Mouse (Mus musculus): ENCODE measurements around the gene 4930435E12Rik. TPM values are rescaled to one million over a fixed set of nuclear protein-coding genes. Genes with fewer than 3 reads are reported as not detected.

Gene 4930435E12Rik
- total and polyA plus RNA-seq, 3 experiments: not detected

- Histone ChIP-seq H3K27me3 (replicated peaks) (no peaks in the 10 kb centered on the region), H3K27ac (ENCODE audit: insufficient read depth, low read depth) (no peak overlapping the region), H3K9me3 (replicated peaks; ENCODE audit: low read length) (no peaks in the 10 kb centered on the region), H3K4me1 (ENCODE audit: control insufficient read depth in 1 of 2, insufficient read depth in 2 of 2) (no peaks in the 10 kb centered on the region), H3K9ac (ENCODE audit: insufficient read depth, low read depth) (no peak overlapping the region), H3K4me3 (replicated peaks in 1 of 3; ENCODE audit: low read depth in 2 of 3, low read length in 2 of 3, poor library complexity in 1 of 3) (no peak overlapping the region), H3K79me2 (replicated peaks; ENCODE audit: control insufficient read depth, extremely low read depth, insufficient read depth, poor library complexity, severe bottlenecking) (no peaks in the 10 kb centered on the region), H3K4me2 (ENCODE audit: insufficient read depth, low read depth, poor library complexity, severe bottlenecking) (no peak overlapping the region), H3K36me3 (replicated peaks in 1 of 2; ENCODE audit: control insufficient read depth in 1 of 2, insufficient read depth in 1 of 2, low read length in 1 of 2) (no peaks in the 10 kb centered on the region)
- dilution Hi-C loops (cut with MboI; ENCODE audit: extremely low pct_ligation_motif_present, extremely low pct_unique_long_range_greater_than_20kb, low sequenced_read_pairs): no loop called here
- in situ Hi-C loops (cut with MboI; ENCODE audit: low pct_ligation_motif_present, low pct_unique_long_range_greater_than_20kb, low sequenced_read_pairs): no loop called here
- no peak for DNase-seq (ENCODE audit: extremely low read depth)
- TF ChIP-seq JUN (IDR thresholded peaks at IDR 0.05; ENCODE audit: insufficient read depth, low read depth, low read length) (no peak), PAX5 (IDR thresholded peaks at IDR 0.05; ENCODE audit: low read length) (no peak), ZKSCAN1 (IDR thresholded peaks at IDR 0.05; ENCODE audit: borderline replicate concordance, low read depth, low read length) (no peak), TBP (conservative IDR thresholded peaks at IDR 0.05; ENCODE audit: low read depth, low read length) (no peak), EP300 (IDR thresholded peaks at IDR 0.05; ENCODE audit: low read length) (no peak)
Observed at GRCm38 (mm10) chr16:38781946-38782345, 46.6 kb downstream of the 4930435E12Rik start.

GRCm38 (mm10) chr16:38780960-38781572 is 47.5 kb downstream of the 4930435E12Rik start:
- H3K4me2 ChIP-seq (ENCODE audit: insufficient read depth, low read depth, poor library complexity, severe bottlenecking): no peak overlapping the region
- in situ Hi-C loops (cut with MboI; ENCODE audit: low pct_ligation_motif_present, low pct_unique_long_range_greater_than_20kb, low sequenced_read_pairs) (no loop called here), dilution Hi-C loops (cut with MboI; ENCODE audit: extremely low pct_ligation_motif_present, extremely low pct_unique_long_range_greater_than_20kb, low sequenced_read_pairs) (no loop called here)
- no peaks in the 10 kb centered on the region for H3K4me1 ChIP-seq (ENCODE audit: control insufficient read depth in 1 of 2, insufficient read depth in 2 of 2)
- DNase-seq (ENCODE audit: extremely low read depth): no peak
- H3K27me3 ChIP-seq (replicated peaks): no peaks in the 10 kb centered on the region
- TF ChIP-seq USF1 (IDR thresholded peaks at IDR 0.05; ENCODE audit: low read depth, low read length) (no peak), ZC3H11A (IDR thresholded peaks at IDR 0.05; ENCODE audit: low read depth, low read length) (no peak), SIN3A (IDR thresholded peaks at IDR 0.05; ENCODE audit: low read length) (no peak), POLR2A (IDR thresholded peaks at IDR 0.05; ENCODE audit: low read depth, low read length) (no peak), CHD2 (IDR thresholded peaks at IDR 0.05; ENCODE audit: low read length) (no peak), CHD1 (IDR thresholded peaks at IDR 0.05; ENCODE audit: low read depth, low read length) (no peak), ETS1 (conservative IDR thresholded peaks at IDR 0.05; ENCODE audit: low read depth, low read length) (no peak), NELFE (IDR thresholded peaks at IDR 0.05; ENCODE audit: low read depth, low read length) (no peak), MAZ (IDR thresholded peaks at IDR 0.05; ENCODE audit: low read depth, low read length) (no peak), MEF2A (IDR thresholded peaks at IDR 0.05; ENCODE audit: borderline replicate concordance, low read depth, low read length) (no peak), CTCF (conservative IDR thresholded peaks at IDR 0.05 in 1 of 2, IDR thresholded peaks at IDR 0.05 in 1 of 2; ENCODE audit: low read depth in 2 of 2, low read length in 2 of 2) (no peak), PAX5 (IDR thresholded peaks at IDR 0.05; ENCODE audit: low read length) (no peak), TCF12 (IDR thresholded peaks at IDR 0.05; ENCODE audit: low read depth, low read length) (no peak)
- no peaks in the 10 kb centered on the region for H3K36me3 ChIP-seq (replicated peaks in 1 of 2; ENCODE audit: control insufficient read depth in 1 of 2, insufficient read depth in 1 of 2, low read length in 1 of 2)
- H3K4me3 ChIP-seq (replicated peaks in 1 of 3; ENCODE audit: low read depth in 2 of 3, low read length in 2 of 3, poor library complexity in 1 of 3): no peak overlapping the region
- H3K9ac ChIP-seq (ENCODE audit: insufficient read depth, low read depth): no peak overlapping the region
- no peaks in the 10 kb centered on the region for H3K9me3 ChIP-seq (replicated peaks; ENCODE audit: low read length)
- H3K79me2 ChIP-seq (replicated peaks; ENCODE audit: control insufficient read depth, extremely low read depth, insufficient read depth, poor library complexity, severe bottlenecking): no peaks in the 10 kb centered on the region
- no peak overlapping the region for H3K27ac ChIP-seq (ENCODE audit: insufficient read depth, low read depth)
